Mouse (Mus musculus) gastrocnemius, postnatal 14 days (tissue): ENCODE results near the gene Wasf2. TPM values are rescaled to one million over a fixed set of nuclear protein-coding genes. Genes with fewer than 3 reads are reported as not detected.

Experiments
- DNase-seq: peaks from one replicate; pipeline ENCODE4 v3.0.0; 2021; ENCODE audit warnings: mixed read lengths
- intact Hi-C: fragments of 180-260 bp; cut with DNase I; formaldehyde crosslinking; loops from one replicate; pipeline ENCODE4 v1.15.1; 2025; ENCODE audit warnings: low total_unique reads
- total RNA-seq, 2 experiments: library from RNA; stranded (reverse); gene quantifications; 2 replicates each; pipeline ENCODE4 v1.2.3; 2021

The Wasf2 gene
- total RNA-seq, 2 experiments from 2014 or later, result 53.8 to 63.9 TPM

GRCm38 (mm10) chr4:133196136-133196535 is 65.8 kb downstream of the Wasf2 start:
- no peak for DNase-seq
- intact Hi-C loops, result no loop called here

- intact Hi-C loops, result no loop called here
- no peak for DNase-seq
Observed at GRCm38 (mm10) chr4:133196852-133197251, 66.5 kb downstream of the Wasf2 start.

- intact Hi-C loops, result no loop called here
- no peak for DNase-seq
Observed at GRCm38 (mm10) chr4:133197355-133197754, 67.0 kb downstream of the Wasf2 start.

GRCm38 (mm10) chr4:133197801-133198286 is 67.5 kb downstream of the Wasf2 start:
- intact Hi-C loops, result no loop called here
- DNase-seq, result peak; percentile 52

GRCm38 (mm10) chr4:133198337-133199180 is 68.3 kb downstream of the Wasf2 start:
- intact Hi-C loops, result no loop called here
- no peak for DNase-seq

GRCm38 (mm10) chr4:133199743-133200142 is 69.4 kb downstream of the Wasf2 start:
- no peak for DNase-seq
- intact Hi-C loops, result loop anchor here (5.0 kb wide), 1 partner anchor 187 kb away; the partner anchor contains the start of gene Ahdc1

- intact Hi-C loops, result loop anchor here (5.0 kb wide), 1 partner anchor 188 kb away; the partner anchor contains the start of gene Ahdc1
- DNase-seq, result peak; percentile 63
Observed at GRCm38 (mm10) chr4:133200343-133200742, 70.0 kb downstream of the Wasf2 start.

- DNase-seq, result peak; percentile 75
- intact Hi-C loops, result loop anchor here (5.0 kb wide), 1 partner anchor 189 kb away; the partner anchor contains the start of gene Ahdc1
Observed at GRCm38 (mm10) chr4:133201006-133201771, 70.9 kb downstream of the Wasf2 start.

GRCm38 (mm10) chr4:133202254-133202653 is 71.9 kb downstream of the Wasf2 start:
- intact Hi-C loops, result loop anchor here (5.0 kb wide), 1 partner anchor 190 kb away; the partner anchor contains the start of gene Ahdc1
- no peak for DNase-seq

- intact Hi-C loops, result loop anchor here (5.0 kb wide), 1 partner anchor 191 kb away; the partner anchor contains the start of gene Ahdc1
- no peak for DNase-seq
Observed at GRCm38 (mm10) chr4:133203591-133203990, 73.3 kb downstream of the Wasf2 start.

- no peak for DNase-seq
- intact Hi-C loops, result loop anchor here (5.0 kb wide), 1 partner anchor 192 kb away; the partner anchor contains the start of gene Ahdc1
Observed at GRCm38 (mm10) chr4:133204379-133204778, 74.1 kb downstream of the Wasf2 start.

- intact Hi-C loops, result no loop called here
- DNase-seq, result no peak
Observed at GRCm38 (mm10) chr4:133209366-133209765, 79.1 kb downstream of the Wasf2 start.

GRCm38 (mm10) chr4:133210023-133210787 is 79.9 kb downstream of the Wasf2 start:
- intact Hi-C loops, result no loop called here
- no peak for DNase-seq

GRCm38 (mm10) chr4:133210788-133211390 is 80.6 kb downstream of the Wasf2 start:
- intact Hi-C loops, result no loop called here

GRCm38 (mm10) chr4:133211751-133212561 is 81.7 kb downstream of the Wasf2 start, which contains the start of the genes Cd164l2 and Gpr3:
Gene Cd164l2, plus strand, starts transcription at chr4:133212131.
Gene Gpr3, minus strand, starts transcription at chr4:133212536.
- no peak for DNase-seq
- intact Hi-C loops, result no loop called here

More at GRCm38 (mm10) chr4:133210788-133211390, 80.6 kb downstream of the Wasf2 start:
- no peak for DNase-seq

GRCm38 (mm10) chr4:133212562-133213267 is 82.4 kb downstream of the Wasf2 start:
- peak; percentile 82 for DNase-seq
- intact Hi-C loops, result no loop called here

- intact Hi-C loops, result no loop called here
- no peak for DNase-seq
Observed at GRCm38 (mm10) chr4:133213268-133213590, 82.9 kb downstream of the Wasf2 start.
